Mouse (Mus musculus) lung, embryonic 14.5 days (tissue): ENCODE measurements at regions not wholly inside any gene's neighbourhood (a gene's known extent, or its start where the extent isn't known, plus 50 kb on each side); places are given as distances from the start of the nearest gene placed in this dataset.

Source experiments
- ATAC-seq: fragments of 200-750 bp; cut with Nextera tagmentation; 2 replicates; pipeline ENCODE4 v1.8.0; 2017; ENCODE audit warnings: mild to moderate bottlenecking, moderate TSS enrichment, moderate library complexity; ENCODE audit not compliant: insufficient read depth
- DNase-seq: peaks from one replicate; pipeline ENCODE4 v3.0.0-alpha.2; 2015
- H3K27ac ChIP-seq: fragments of 300-500 bp; sonication (generic); 2 replicates; pipeline ENCODE4 v1.5.1; 2014; ENCODE audit warnings: low read depth, mild to moderate bottlenecking, moderate library complexity
- H3K27me3 ChIP-seq: fragments of 300-500 bp; sonication (generic); 2 replicates; pipeline ENCODE4 v1.6.1; 2014; ENCODE audit warnings: low read length, control low read depth; ENCODE audit not compliant: insufficient read depth
- H3K36me3 ChIP-seq: fragments of 300-500 bp; sonication (generic); 2 replicates; pipeline ENCODE4 v1.6.1; 2014; ENCODE audit warnings: control low read depth; ENCODE audit not compliant: insufficient read depth
- H3K4me1 ChIP-seq: fragments of 300-500 bp; sonication (generic); 2 replicates; pipeline ENCODE4 v1.6.1; 2014; ENCODE audit warnings: antibody characterized with exemption, control low read depth; ENCODE audit not compliant: insufficient read depth
- H3K4me2 ChIP-seq: fragments of 300-500 bp; sonication (generic); 2 replicates; pipeline ENCODE4 v1.6.1; 2014; ENCODE audit warnings: mild to moderate bottlenecking
- H3K4me3 ChIP-seq: fragments of 300-500 bp; sonication (generic); 2 replicates; pipeline ENCODE4 v1.5.1; 2014; ENCODE audit warnings: low read depth, low read length
- H3K9ac ChIP-seq: fragments of 300-500 bp; sonication (generic); 2 replicates; pipeline ENCODE4 v1.6.1; 2014
- H3K9me3 ChIP-seq: fragments of 300-500 bp; sonication (generic); 2 replicates; pipeline ENCODE4 v1.6.1; 2016; ENCODE audit warnings: low read depth, low read length, control low read depth
- CTCF ChIP-seq: IDR thresholded peaks from 2 replicates; pipeline ENCODE4 v1.5.1; 2016; ENCODE audit warnings: antibody characterized with exemption, low read depth
- WGBS: fragments of 180-500 bp; shearing (Covaris S2); extraction: QIAGEN DNeasy Blood & Tissue Kit; methylation state at CpG from one replicate; pipeline ENCODE4 v1.1.7; 2014; 5-methylcytosine and 5-hydroxymethylcytosine counted together

DNA sequence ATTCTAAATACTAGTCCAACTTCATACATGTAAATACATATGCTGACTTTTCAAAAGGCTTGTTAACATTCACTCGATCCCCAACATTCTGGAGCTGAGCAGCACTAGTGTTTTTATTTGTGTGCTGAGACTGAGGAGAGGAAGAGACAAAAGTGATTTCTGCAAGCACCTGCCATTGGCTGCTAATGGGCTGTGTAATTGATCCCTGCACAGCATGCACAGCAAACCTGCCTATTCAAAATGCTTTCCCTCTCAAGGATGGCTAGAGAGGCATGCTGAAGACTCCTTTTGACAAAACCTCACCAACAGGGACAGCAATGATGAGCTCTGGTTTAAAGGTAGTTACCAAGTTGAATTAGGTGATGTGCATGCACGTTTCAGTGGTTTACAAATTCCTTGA lies 1059.4 kb upstream of the Gm10800 start:
- no peak for TF ChIP-seq CTCF
- no peak overlapping the region for H3K4me3 ChIP-seq
- 74% methylated on average over 2 of the region's 2 CpGs for WGBS
- H3K4me1 ChIP-seq = no peaks in the 10 kb centered on the region
- no peak overlapping the region for H3K27ac ChIP-seq
- ATAC-seq = no peak
- H3K36me3 ChIP-seq = no peaks in the 10 kb centered on the region
- H3K4me2 ChIP-seq = no peak overlapping the region
- H3K27me3 ChIP-seq = no peaks in the 10 kb centered on the region
- H3K9ac ChIP-seq = no peak overlapping the region
- DNase-seq = no peak
- H3K9me3 ChIP-seq = no peaks in the 10 kb centered on the region

GRCm38 (mm10) chr2:99702171-99702981 lies 1035.3 kb upstream of the Gm10800 start:
- no peaks in the 10 kb centered on the region for H3K4me1 ChIP-seq
- peak; percentile 5 for DNase-seq
- no peak overlapping the region for H3K27ac ChIP-seq
- 37% methylated on average over 8 of the region's 8 CpGs for WGBS
- no peaks in the 10 kb centered on the region for H3K9me3 ChIP-seq
- no peak for ATAC-seq
- H3K4me2 ChIP-seq = no peak overlapping the region
- no peak for TF ChIP-seq CTCF
- H3K4me3 ChIP-seq = no peak overlapping the region
- no peaks in the 10 kb centered on the region for H3K36me3 ChIP-seq
- no peaks in the 10 kb centered on the region for H3K27me3 ChIP-seq
- no peak overlapping the region for H3K9ac ChIP-seq

GRCm38 (mm10) chr2:99692713-99693112 lies 1025.6 kb upstream of the Gm10800 start:
- 48% methylated on average over 2 of the region's 2 CpGs for WGBS
- Histone ChIP-seq H3K4me2 (no peak overlapping the region), H3K9ac (no peak overlapping the region), H3K4me1 (no peaks in the 10 kb centered on the region), H3K27me3 (no peaks in the 10 kb centered on the region), H3K9me3 (no peaks in the 10 kb centered on the region), H3K4me3 (no peak overlapping the region), H3K36me3 (no peaks in the 10 kb centered on the region), H3K27ac (no peak overlapping the region)
- DNase-seq = no peak
- TF ChIP-seq CTCF = no peak
- ATAC-seq = no peak
